Mouse (Mus musculus) thymus, adult 2 months (tissue): Measurements from ENCODE around the gene Gm17428.

Experiments
- CTCF ChIP-seq: fragments of 200-500 bp; IDR thresholded peaks from 2 replicates; pipeline ENCODE4 v1.5.1; 2012; ENCODE audit warnings: mild to moderate bottlenecking, control low read depth, low read length, moderate library complexity, borderline replicate concordance; ENCODE audit not compliant: control insufficient read depth, poor library complexity, insufficient read depth; ENCODE audit errors: extremely low read depth
- POLR2A ChIP-seq: fragments of 200-500 bp; IDR thresholded peaks from 2 replicates; pipeline ENCODE4 v1.6.1; 2012; ENCODE audit warnings: mild to moderate bottlenecking, low read length, control low read depth, moderate library complexity; ENCODE audit not compliant: control insufficient read depth, poor library complexity, insufficient read depth; ENCODE audit errors: extremely low read depth

DNA sequence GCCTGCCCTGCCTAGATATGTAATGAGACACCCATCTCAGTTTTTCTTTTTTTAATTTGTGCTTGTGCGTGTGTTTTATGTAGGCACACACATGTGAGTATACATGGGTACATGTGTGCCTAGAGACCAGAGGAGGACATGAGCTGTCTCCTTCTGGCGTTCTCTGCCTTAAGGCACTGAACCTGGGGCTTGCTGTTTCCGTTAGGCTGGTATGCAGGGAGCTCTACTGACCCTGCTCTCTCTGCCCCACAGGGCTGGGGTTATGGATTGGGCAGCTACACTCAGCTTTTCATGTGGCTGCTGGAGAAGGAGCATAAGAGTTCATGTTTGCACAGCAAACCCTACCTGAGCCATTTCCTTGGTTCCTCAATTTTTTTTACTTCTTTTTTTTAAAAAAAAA, 22.3 kb upstream of the Gm17428 start:
- TF ChIP-seq POLR2A (no peak), CTCF (no peak)
